Mouse (Mus musculus): ENCODE results near the gene Esr2. TPM values are rescaled to one million over a fixed set of nuclear protein-coding genes. Genes with fewer than 3 reads are reported as not detected.
"Not testable (repeated sequence)": the region's sequence is repeated elsewhere in the genome, so short reads cannot be mapped to it uniquely, and the experiment has no call there.

Esr2 gene
- polyA plus RNA-seq, 1 experiment from 2014 or later, result 0.32 TPM

DNA sequence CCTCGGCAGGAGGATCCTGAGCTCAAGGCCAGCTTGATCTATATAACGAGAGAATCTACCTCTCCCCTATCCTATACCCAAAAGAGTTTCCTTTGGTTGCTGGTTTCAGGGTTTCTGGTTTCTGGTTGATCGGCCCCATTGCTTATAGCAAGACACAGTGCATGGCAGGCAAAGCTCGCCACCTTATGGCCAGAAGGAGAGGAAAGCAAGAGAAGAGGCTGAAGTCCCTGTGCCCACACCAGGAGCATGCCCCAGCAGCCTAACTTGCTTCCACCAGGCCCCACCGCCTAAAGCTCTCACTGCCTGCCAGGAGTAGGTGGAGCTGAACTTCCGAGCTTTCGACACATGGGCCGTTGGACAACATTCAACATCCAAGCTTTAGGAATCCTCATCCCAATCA, 10.8 kb upstream of the Esr2 start:
- no peaks in the 10 kb centered on the region for H3K27me3 ChIP-seq (replicated peaks)
- H3K9me3 ChIP-seq, result no peaks in the 10 kb centered on the region
- no peak overlapping the region for H3K4me2 ChIP-seq
- H3K9ac ChIP-seq, result no peak overlapping the region
- no peak overlapping the region for H3K4me3 ChIP-seq
- no peak overlapping the region for H3K27ac ChIP-seq (replicated peaks)
- WGBS, result 30% methylated on average over 8 of the region's 8 CpGs
- ATAC-seq (ENCODE audit: extremely low read depth, insufficient number of reproducible peaks, low FRiP score, low TSS enrichment), result no peak
- H3K4me1 ChIP-seq, result no peaks in the 10 kb centered on the region
- H3K36me3 ChIP-seq, result no peaks in the 10 kb centered on the region

DNA sequence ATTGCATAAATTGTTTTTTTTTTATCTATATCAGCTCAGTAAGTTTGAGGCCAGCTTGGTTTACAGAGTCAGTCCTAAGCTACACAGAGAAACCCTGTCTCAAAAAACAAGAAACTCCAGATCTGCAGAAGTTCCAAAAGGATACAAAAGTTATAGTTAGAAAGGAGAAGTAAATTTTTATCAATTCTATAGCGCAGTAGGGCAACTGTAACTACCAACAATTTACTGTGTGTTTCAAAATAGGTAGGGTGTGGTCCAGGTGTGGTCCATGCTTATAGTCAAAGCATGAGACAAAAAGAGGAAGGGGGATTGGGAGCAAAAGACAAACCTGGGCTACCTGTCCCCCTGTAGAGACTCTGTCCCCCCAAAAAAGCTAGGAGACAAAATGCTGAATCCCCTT, 9.4 kb upstream of the Esr2 start:
- Histone ChIP-seq H3K27me3 (replicated peaks) (no peaks in the 10 kb centered on the region), H3K9ac (no peak overlapping the region), H3K36me3 (no peaks in the 10 kb centered on the region), H3K4me1 (no peaks in the 10 kb centered on the region), H3K27ac (replicated peaks) (no peak overlapping the region), H3K4me2 (no peak overlapping the region), H3K4me3 (no peak overlapping the region), H3K9me3 (no peaks in the 10 kb centered on the region)
- 91% methylated on average over 1 of the region's 1 CpGs for WGBS
- ATAC-seq (ENCODE audit: extremely low read depth, insufficient number of reproducible peaks, low FRiP score, low TSS enrichment), result no peak

- no peak overlapping the region for H3K4me2 ChIP-seq
- H3K36me3 ChIP-seq, result no peaks in the 10 kb centered on the region
- WGBS, result 56% methylated on average over 10 of the region's 10 CpGs
- H3K9ac ChIP-seq, result no peak overlapping the region
- H3K27ac ChIP-seq (replicated peaks), result no peak overlapping the region
- no peaks in the 10 kb centered on the region for H3K9me3 ChIP-seq
- no peak overlapping the region for H3K4me3 ChIP-seq
- ATAC-seq (ENCODE audit: extremely low read depth, insufficient number of reproducible peaks, low FRiP score, low TSS enrichment), result no peak
- H3K4me1 ChIP-seq, result no peaks in the 10 kb centered on the region
- no peaks in the 10 kb centered on the region for H3K27me3 ChIP-seq (replicated peaks)
Measured at GRCm38 (mm10) chr12:76185167-76185816, 8.2 kb upstream of the Esr2 start.

GRCm38 (mm10) chr12:76184271-76184670, 7.2 kb upstream of the Esr2 start:
- Histone ChIP-seq H3K27ac (replicated peaks) (no peak overlapping the region), H3K4me3 (no peak overlapping the region), H3K4me1 (no peaks in the 10 kb centered on the region), H3K9ac (no peak overlapping the region), H3K36me3 (no peaks in the 10 kb centered on the region), H3K27me3 (replicated peaks) (no peaks in the 10 kb centered on the region), H3K9me3 (no peaks in the 10 kb centered on the region), H3K4me2 (no peak overlapping the region)
- ATAC-seq (ENCODE audit: extremely low read depth, insufficient number of reproducible peaks, low FRiP score, low TSS enrichment), result no peak
- 36% methylated on average over 6 of the region's 6 CpGs for WGBS

- no peak overlapping the region for H3K4me3 ChIP-seq
- 79% methylated on average over 6 of the region's 6 CpGs for WGBS
- no peaks in the 10 kb centered on the region for H3K9me3 ChIP-seq
- H3K36me3 ChIP-seq, result no peaks in the 10 kb centered on the region
- H3K27ac ChIP-seq (replicated peaks), result no peak overlapping the region
- no peaks in the 10 kb centered on the region for H3K4me1 ChIP-seq
- no peak for ATAC-seq (ENCODE audit: extremely low read depth, insufficient number of reproducible peaks, low FRiP score, low TSS enrichment)
- no peak overlapping the region for H3K9ac ChIP-seq
- H3K4me2 ChIP-seq, result no peak overlapping the region
- no peaks in the 10 kb centered on the region for H3K27me3 ChIP-seq (replicated peaks)
Measured at GRCm38 (mm10) chr12:76182831-76183230, 5.8 kb upstream of the Esr2 start.

DNA sequence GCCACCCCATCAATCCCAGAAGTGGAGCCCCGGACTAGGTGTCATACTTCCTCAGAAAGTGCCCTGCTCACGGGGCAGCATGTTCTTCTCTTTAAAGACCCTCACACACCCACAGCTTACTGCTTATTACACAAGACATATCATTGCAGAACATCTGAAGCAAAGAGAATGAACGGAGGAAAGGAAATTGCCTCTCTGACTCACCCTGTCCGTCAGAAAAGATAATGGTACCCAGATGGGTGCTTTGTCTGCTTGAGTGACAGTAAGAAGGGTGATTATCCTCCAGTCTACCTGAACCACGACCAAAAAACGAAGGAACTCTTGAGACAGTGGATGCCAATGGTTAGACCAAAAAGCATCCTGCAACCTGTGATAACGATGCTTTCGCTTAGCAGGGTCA, 4.4 kb upstream of the Esr2 start:
- Histone ChIP-seq H3K27ac (replicated peaks) (no peak overlapping the region), H3K9ac (no peak overlapping the region), H3K9me3 (no peaks in the 10 kb centered on the region), H3K4me1 (peaks cover 3% of the 10 kb centered on the region; the same call in 1 of the 2 replicates), H3K36me3 (no peaks in the 10 kb centered on the region), H3K27me3 (replicated peaks) (peaks cover 9% of the 10 kb centered on the region), H3K4me3 (no peak overlapping the region), H3K4me2 (no peak overlapping the region)
- ATAC-seq (ENCODE audit: extremely low read depth, insufficient number of reproducible peaks, low FRiP score, low TSS enrichment), result no peak
- WGBS, result 57% methylated on average over 8 of the region's 8 CpGs

DNA sequence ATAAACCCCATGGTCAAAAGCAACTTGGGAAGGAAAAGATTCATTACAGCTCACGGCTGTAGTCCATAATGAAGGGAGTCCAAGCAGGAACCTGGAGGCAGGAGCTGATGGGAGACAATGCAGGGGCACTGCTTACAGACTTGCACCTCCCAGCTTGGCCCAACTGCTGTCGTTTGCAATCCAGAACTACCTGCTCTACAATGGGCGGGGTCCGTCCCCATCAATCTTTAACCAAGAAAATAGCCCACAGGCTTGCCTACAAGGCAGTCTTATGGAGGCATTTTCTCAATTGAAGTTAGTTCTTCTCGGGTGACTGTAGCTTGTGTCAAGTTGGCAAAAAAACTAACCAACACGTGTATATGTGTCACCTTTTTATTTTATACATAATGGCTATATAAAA, 3.4 kb upstream of the Esr2 start:
- Histone ChIP-seq H3K4me2 (no peak overlapping the region), H3K27ac (replicated peaks) (no peak overlapping the region), H3K36me3 (no peaks in the 10 kb centered on the region), H3K4me3 (no peak overlapping the region), H3K9ac (no peak overlapping the region), H3K9me3 (no peaks in the 10 kb centered on the region), H3K27me3 (replicated peaks) (peaks cover 12% of the 10 kb centered on the region), H3K4me1 (peaks cover 3% of the 10 kb centered on the region; the same call in 1 of the 2 replicates)
- WGBS, result 81% methylated on average over 6 of the region's 6 CpGs
- no peak for ATAC-seq (ENCODE audit: extremely low read depth, insufficient number of reproducible peaks, low FRiP score, low TSS enrichment)

- H3K27ac ChIP-seq (replicated peaks), result no peak overlapping the region
- H3K4me2 ChIP-seq, result no peak overlapping the region
- peaks cover 3% of the 10 kb centered on the region; the same call in 1 of the 2 replicates for H3K4me1 ChIP-seq
- H3K4me3 ChIP-seq, result no peak overlapping the region
- no peaks in the 10 kb centered on the region for H3K36me3 ChIP-seq
- no peaks in the 10 kb centered on the region for H3K9me3 ChIP-seq
- H3K27me3 ChIP-seq (replicated peaks), result peaks cover 16% of the 10 kb centered on the region
- ATAC-seq (ENCODE audit: extremely low read depth, insufficient number of reproducible peaks, low FRiP score, low TSS enrichment), result no peak
- no peak overlapping the region for H3K9ac ChIP-seq
- 48% methylated on average over 4 of the region's 4 CpGs for WGBS
Measured at GRCm38 (mm10) chr12:76179527-76179926, 2.5 kb upstream of the Esr2 start.

DNA sequence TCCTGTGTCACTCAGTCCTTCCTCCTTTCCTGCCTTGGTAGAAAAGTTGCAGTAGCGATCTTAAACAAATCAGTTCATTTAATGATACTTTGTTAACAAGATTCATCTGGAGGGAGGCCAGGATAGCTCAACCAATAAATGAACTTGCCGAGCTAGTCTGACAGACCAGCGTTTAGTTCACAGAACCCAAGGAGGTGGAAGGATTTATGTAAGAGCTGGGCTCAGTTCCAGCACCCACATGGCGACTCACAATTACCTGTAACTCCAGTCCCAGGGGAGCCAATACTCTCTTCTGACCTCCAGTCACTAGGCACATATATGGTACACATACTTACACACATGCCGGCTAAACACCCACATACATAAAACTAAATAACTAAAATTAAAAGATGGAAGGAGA, 2.0 kb upstream of the Esr2 start:
- H3K27me3 ChIP-seq (replicated peaks), result peaks cover 20% of the 10 kb centered on the region
- WGBS, result 76% methylated on average over 5 of the region's 5 CpGs
- H3K4me1 ChIP-seq, result peaks cover 3% of the 10 kb centered on the region; the same call in 1 of the 2 replicates
- ATAC-seq (ENCODE audit: extremely low read depth, insufficient number of reproducible peaks, low FRiP score, low TSS enrichment), result no peak
- H3K27ac ChIP-seq (replicated peaks), result no peak overlapping the region
- no peak overlapping the region for H3K4me2 ChIP-seq
- H3K36me3 ChIP-seq, result no peaks in the 10 kb centered on the region
- no peak overlapping the region for H3K4me3 ChIP-seq
- no peak overlapping the region for H3K9ac ChIP-seq
- no peaks in the 10 kb centered on the region for H3K9me3 ChIP-seq

DNA sequence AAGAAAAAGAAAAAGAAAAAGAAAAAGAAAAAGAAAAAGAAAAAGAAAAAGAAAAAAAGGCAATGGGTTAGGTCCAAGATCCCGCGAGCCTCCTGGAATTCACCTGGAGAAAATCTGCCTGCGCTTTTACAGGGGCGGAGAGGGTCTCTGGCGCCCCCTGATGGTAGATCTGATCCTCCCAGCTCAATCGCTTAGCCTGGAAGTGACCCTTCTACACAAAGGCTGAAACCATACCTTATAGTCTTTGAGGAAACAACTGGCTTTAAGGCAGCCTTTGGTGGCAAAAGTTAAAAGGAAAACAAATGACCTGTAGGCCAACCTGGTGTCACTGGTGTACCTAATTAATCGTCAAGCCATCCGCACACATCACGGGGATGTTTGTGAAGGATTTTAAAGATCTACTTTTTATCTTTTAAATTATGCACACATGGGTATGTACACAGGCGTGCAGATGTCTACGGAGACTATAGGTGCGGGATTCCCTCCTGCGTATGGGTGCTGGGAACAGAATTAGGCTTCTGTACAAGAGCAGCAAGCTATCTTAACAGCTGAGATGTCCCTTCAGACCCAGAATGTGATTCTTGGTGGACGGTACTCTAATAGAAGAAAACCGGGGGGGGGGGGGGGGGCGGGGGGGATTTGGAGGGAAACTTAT, 932 bp upstream of the Esr2 start:
- WGBS, result 36% methylated on average over 16 of the region's 16 CpGs
- Histone ChIP-seq H3K9me3 (no peaks in the 10 kb centered on the region), H3K4me3 (peak overlapping the region; percentile 58), H3K4me1 (peaks cover 3% of the 10 kb centered on the region; the same call in 1 of the 2 replicates), H3K36me3 (no peaks in the 10 kb centered on the region), H3K27ac (replicated peaks) (no peak overlapping the region), H3K4me2 (peak overlapping the region; percentile 99), H3K9ac (no peak overlapping the region), H3K27me3 (replicated peaks) (peaks cover 20% of the 10 kb centered on the region)
- no peak for ATAC-seq (ENCODE audit: extremely low read depth, insufficient number of reproducible peaks, low FRiP score, low TSS enrichment)

GRCm38 (mm10) chr12:76165641-76166040, 11.4 kb downstream of the Esr2 start:
- 33% methylated on average over 5 of the region's 5 CpGs for WGBS
- H3K4me3 ChIP-seq, result no peak overlapping the region
- ATAC-seq (ENCODE audit: extremely low read depth, insufficient number of reproducible peaks, low FRiP score, low TSS enrichment), result no peak

DNA sequence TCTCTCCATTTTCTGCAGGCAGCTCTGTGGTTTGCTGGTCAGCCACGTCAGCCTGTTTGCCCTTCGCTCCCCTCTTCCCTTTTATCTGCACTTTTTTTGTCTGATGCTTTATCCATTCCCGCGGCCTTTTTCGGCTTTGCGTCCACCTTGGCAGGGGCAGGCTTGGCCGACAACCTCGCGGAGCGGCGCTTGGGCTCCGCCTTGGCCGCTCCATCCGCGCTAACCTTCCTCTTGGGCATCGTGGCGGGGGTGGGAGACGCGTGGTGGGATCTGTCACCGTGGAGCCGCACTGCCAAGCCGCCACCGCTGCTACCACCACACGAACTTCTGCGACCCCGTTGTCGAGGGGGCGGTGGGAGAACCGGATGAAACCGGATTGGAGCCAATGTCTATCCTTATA, 24.7 kb downstream of the Esr2 start:
- H3K9me3 ChIP-seq; H3K27me3 ChIP-seq (replicated peaks); H3K36me3 ChIP-seq; H3K4me1 ChIP-seq; H3K27ac ChIP-seq (replicated peaks); ATAC-seq (ENCODE audit: extremely low read depth, insufficient number of reproducible peaks, low FRiP score, low TSS enrichment): not testable (repeated sequence)
- Histone ChIP-seq H3K4me3 (peak overlapping the region; percentile 48), H3K4me2 (peak overlapping the region; percentile 74), H3K9ac (peak overlapping the region; percentile 57)
- WGBS, result 8% methylated on average over 30 of the region's 30 CpGs

More at GRCm38 (mm10) chr12:76165641-76166040, 11.4 kb downstream of the Esr2 start:
- H3K4me2 ChIP-seq, result no peak overlapping the region
- H3K9ac ChIP-seq, result no peak overlapping the region
- H3K36me3 ChIP-seq, result no peaks in the 10 kb centered on the region
- no peak overlapping the region for H3K27ac ChIP-seq (replicated peaks)
- no peaks in the 10 kb centered on the region for H3K9me3 ChIP-seq
- no peaks in the 10 kb centered on the region for H3K27me3 ChIP-seq (replicated peaks)
- H3K4me1 ChIP-seq, result no peaks in the 10 kb centered on the region

Data from heart, embryonic 13.5 days (tissue).